Mouse (Mus musculus) forebrain, embryonic 14.5 days (tissue): ENCODE measurements at regions not wholly inside any gene's neighbourhood (a gene's known extent, or its start where the extent isn't known, plus 50 kb on each side); places are given as distances from the start of the nearest gene placed in this dataset.

Source experiments
- ATAC-seq: fragments of 200-750 bp; cut with Nextera tagmentation; 2 replicates; pipeline ENCODE4 v1.8.0; 2017; ENCODE audit warnings: mild to moderate bottlenecking, moderate library complexity
- DNase-seq: peaks from one replicate; pipeline ENCODE4 v3.0.0-alpha.2; 2015; ENCODE audit warnings: low spot score
- H3K27ac ChIP-seq: fragments of 300-500 bp; sonication (generic); 2 replicates; pipeline ENCODE4 v1.5.1; 2014; ENCODE audit warnings: low read depth, mild to moderate bottlenecking, control low read depth, low read length, moderate library complexity
- H3K27me3 ChIP-seq: fragments of 300-500 bp; sonication (generic); replicated peaks from 2 replicates; pipeline ENCODE4 v1.6.1; 2014; ENCODE audit warnings: low read length, control low read depth, mixed read lengths; ENCODE audit not compliant: control insufficient read depth, insufficient read depth
- H3K36me3 ChIP-seq: fragments of 300-500 bp; sonication (generic); 2 replicates; pipeline ENCODE4 v1.6.1; 2014; ENCODE audit warnings: low read length, control low read depth; ENCODE audit not compliant: control insufficient read depth, insufficient read depth
- H3K4me1 ChIP-seq: fragments of 300-500 bp; sonication (generic); 2 replicates; pipeline ENCODE4 v1.6.1; 2014; ENCODE audit warnings: antibody characterized with exemption, low read length, control low read depth; ENCODE audit not compliant: control insufficient read depth, insufficient read depth
- H3K4me2 ChIP-seq: fragments of 300-500 bp; sonication (generic); 2 replicates; pipeline ENCODE4 v1.6.1; 2014; ENCODE audit warnings: mild to moderate bottlenecking, control low read depth, low read length
- H3K4me3 ChIP-seq: fragments of 300-500 bp; sonication (generic); 2 replicates; pipeline ENCODE4 v1.5.1; 2014; ENCODE audit warnings: low read depth, low read length, control low read depth
- H3K9ac ChIP-seq: fragments of 300-500 bp; sonication (generic); 2 replicates; pipeline ENCODE4 v1.6.1; 2014; ENCODE audit warnings: mild to moderate bottlenecking, low read length, control low read depth, moderate library complexity
- H3K9me3 ChIP-seq: fragments of 300-500 bp; sonication (generic); replicated peaks from 2 replicates; pipeline ENCODE4 v1.6.1; 2016; ENCODE audit warnings: low read length, control low read depth, mixed read lengths; ENCODE audit not compliant: control insufficient read depth
- WGBS: fragments of 180-500 bp; shearing (Covaris S2); extraction: QIAGEN DNeasy Blood & Tissue Kit; methylation state at CpG from one replicate; pipeline ENCODE4 v1.1.7; 2014; 5-methylcytosine and 5-hydroxymethylcytosine counted together

- no peak overlapping the region for H3K4me2 ChIP-seq
- H3K27ac ChIP-seq, result no peak overlapping the region
- no peaks in the 10 kb centered on the region for H3K36me3 ChIP-seq
- no peak overlapping the region for H3K9ac ChIP-seq
- H3K27me3 ChIP-seq, result no peaks in the 10 kb centered on the region
- DNase-seq (no peak), ATAC-seq (no peak)
- whole genome bisulfite sequencing, result 82% methylated on average over 3 of the region's 3 CpGs
- H3K9me3 ChIP-seq, result no peaks in the 10 kb centered on the region
- H3K4me1 ChIP-seq, result peaks cover 6% of the 10 kb centered on the region; the same call in 1 of the 2 replicates
- no peak overlapping the region for H3K4me3 ChIP-seq
Measured at GRCm38 (mm10) chr6:50770481-50770880, 116.2 kb upstream of the Npvf start.

GRCm38 (mm10) chr6:50775637-50776036, 121.4 kb upstream of the Npvf start:
- no peaks in the 10 kb centered on the region for H3K27me3 ChIP-seq
- H3K4me1 ChIP-seq, result peaks cover 31% of the 10 kb centered on the region
- no peak overlapping the region for H3K4me3 ChIP-seq
- 60% methylated on average over 4 of the region's 4 CpGs for WGBS
- no peak overlapping the region for H3K4me2 ChIP-seq
- ATAC-seq, result no peak
- peak; percentile 24 for DNase-seq
- H3K36me3 ChIP-seq, result no peaks in the 10 kb centered on the region
- H3K9me3 ChIP-seq, result no peaks in the 10 kb centered on the region
- H3K27ac ChIP-seq, result peak overlapping the region; percentile 88
- no peak overlapping the region for H3K9ac ChIP-seq

GRCm38 (mm10) chr6:50776236-50776832, 122.1 kb upstream of the Npvf start:
- Histone ChIP-seq H3K9ac (peak overlapping the region; percentile 4; the same call in 1 of the 2 replicates), H3K27me3 (no peaks in the 10 kb centered on the region), H3K27ac (peak overlapping the region; percentile 88), H3K4me3 (no peak overlapping the region), H3K4me2 (peak overlapping the region; percentile 26), H3K9me3 (no peaks in the 10 kb centered on the region), H3K36me3 (no peaks in the 10 kb centered on the region), H3K4me1 (peaks cover 31% of the 10 kb centered on the region)
- peak; percentile 51 for DNase-seq
- ATAC-seq, result peak; percentile 22
- WGBS, result 19% methylated on average over 11 of the region's 11 CpGs

- no peaks in the 10 kb centered on the region for H3K27me3 ChIP-seq
- no peak overlapping the region for H3K4me3 ChIP-seq
- H3K4me1 ChIP-seq, result peaks cover 31% of the 10 kb centered on the region
- peak overlapping the region; percentile 88 for H3K27ac ChIP-seq
- peak; percentile 91 for ATAC-seq
- 2% methylated on average over 10 of the region's 10 CpGs for WGBS
- H3K4me2 ChIP-seq, result peak overlapping the region; percentile 26
- H3K36me3 ChIP-seq, result no peaks in the 10 kb centered on the region
- peak overlapping the region; percentile 4; the same call in 1 of the 2 replicates for H3K9ac ChIP-seq
- peak; percentile 93 for DNase-seq
- H3K9me3 ChIP-seq, result no peaks in the 10 kb centered on the region
Measured at GRCm38 (mm10) chr6:50776931-50777495, 122.8 kb upstream of the Npvf start.

GRCm38 (mm10) chr6:50777827-50778226, 123.6 kb upstream of the Npvf start:
- peaks cover 31% of the 10 kb centered on the region for H3K4me1 ChIP-seq
- no peaks in the 10 kb centered on the region for H3K36me3 ChIP-seq
- no peaks in the 10 kb centered on the region for H3K9me3 ChIP-seq
- ATAC-seq, result peak; percentile 25
- no peaks in the 10 kb centered on the region for H3K27me3 ChIP-seq
- H3K9ac ChIP-seq, result no peak overlapping the region
- peak; percentile 66 for DNase-seq
- peak overlapping the region; percentile 88 for H3K27ac ChIP-seq
- 11% methylated on average over 4 of the region's 4 CpGs for WGBS
- peak overlapping the region; percentile 26; the same call in 1 of the 2 replicates for H3K4me2 ChIP-seq
- H3K4me3 ChIP-seq, result no peak overlapping the region

GRCm38 (mm10) chr6:50780677-50781076, 126.4 kb upstream of the Npvf start:
- Histone ChIP-seq H3K4me1 (peaks cover 33% of the 10 kb centered on the region), H3K9me3 (no peaks in the 10 kb centered on the region), H3K4me2 (no peak overlapping the region), H3K27ac (no peak overlapping the region), H3K36me3 (no peaks in the 10 kb centered on the region), H3K27me3 (no peaks in the 10 kb centered on the region), H3K4me3 (no peak overlapping the region), H3K9ac (no peak overlapping the region)
- ATAC-seq, result no peak
- WGBS, result 81% methylated on average over 3 of the region's 3 CpGs
- DNase-seq, result no peak

- H3K9me3 ChIP-seq, result no peaks in the 10 kb centered on the region
- DNase-seq, result no peak
- H3K4me2 ChIP-seq, result no peak overlapping the region
- ATAC-seq, result no peak
- H3K27me3 ChIP-seq, result no peaks in the 10 kb centered on the region
- H3K27ac ChIP-seq, result no peak overlapping the region
- WGBS, result 91% methylated on average over 10 of the region's 10 CpGs
- H3K36me3 ChIP-seq, result no peaks in the 10 kb centered on the region
- H3K4me3 ChIP-seq, result no peak overlapping the region
- no peak overlapping the region for H3K9ac ChIP-seq
- H3K4me1 ChIP-seq, result peaks cover 27% of the 10 kb centered on the region
Measured at GRCm38 (mm10) chr6:50781271-50781670, 127.0 kb upstream of the Npvf start.

GRCm38 (mm10) chr6:50782221-50782620, 128.0 kb upstream of the Npvf start:
- Histone ChIP-seq H3K9ac (no peak overlapping the region), H3K4me3 (no peak overlapping the region), H3K4me1 (peaks cover 19% of the 10 kb centered on the region), H3K36me3 (no peaks in the 10 kb centered on the region), H3K4me2 (no peak overlapping the region), H3K27ac (no peak overlapping the region), H3K9me3 (no peaks in the 10 kb centered on the region), H3K27me3 (no peaks in the 10 kb centered on the region)
- DNase-seq, result no peak
- ATAC-seq, result no peak
- 88% methylated on average over 2 of the region's 2 CpGs for WGBS

- no peaks in the 10 kb centered on the region for H3K27me3 ChIP-seq
- no peak overlapping the region for H3K4me2 ChIP-seq
- DNase-seq (peak; percentile 46), ATAC-seq (no peak)
- no peaks in the 10 kb centered on the region for H3K9me3 ChIP-seq
- 55% methylated on average over 10 of the region's 10 CpGs for WGBS
- H3K4me1 ChIP-seq, result peaks cover 8% of the 10 kb centered on the region
- H3K27ac ChIP-seq, result no peak overlapping the region
- no peak overlapping the region for H3K9ac ChIP-seq
- no peaks in the 10 kb centered on the region for H3K36me3 ChIP-seq
- H3K4me3 ChIP-seq, result no peak overlapping the region
Measured at GRCm38 (mm10) chr6:50783494-50783893, 129.3 kb upstream of the Npvf start.
